Mouse (Mus musculus): ENCODE measurements around the gene Trp53. TPM values are rescaled to one million over a fixed set of nuclear protein-coding genes. Genes with fewer than 3 reads are reported as not detected.

Trp53 gene
- total and polyA plus RNA-seq, 3 experiments: 76.4 to 212 TPM; not detected in 1

DNA sequence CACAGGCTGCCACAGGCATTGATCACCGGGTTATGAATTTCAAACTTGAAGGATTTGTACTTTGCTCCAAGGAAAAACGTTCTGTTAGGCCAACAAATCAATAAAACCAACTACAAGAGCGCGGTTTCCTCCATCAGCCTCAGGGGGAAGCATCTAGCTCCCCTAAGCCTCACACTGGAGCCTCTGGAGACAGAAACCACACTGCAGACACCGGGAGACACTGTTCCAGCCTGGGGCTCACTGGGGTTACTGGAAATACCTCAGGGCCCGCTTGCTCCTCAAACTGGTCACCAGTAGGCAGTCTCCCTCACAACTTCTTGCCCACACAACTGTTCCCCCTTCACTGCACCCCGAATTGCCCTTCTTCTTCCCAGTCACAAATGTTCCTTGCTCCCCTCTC lies 34.2 kb upstream of the Trp53 start:
- Histone ChIP-seq H3K27ac (ENCODE audit: control insufficient read depth, low read depth, low read length) (no peak overlapping the region), H3K4me1 (ENCODE audit: control insufficient read depth in 1 of 2, insufficient read depth in 2 of 2, low read length in 2 of 2) (no peaks in the 10 kb centered on the region), H3K9me3 (replicated peaks; ENCODE audit: insufficient read depth, low read length) (no peaks in the 10 kb centered on the region), H3K79me2 (ENCODE audit: control insufficient read depth, insufficient read depth, low read length, poor library complexity) (no peaks in the 10 kb centered on the region), H3K27me3 (ENCODE audit: control insufficient read depth in 1 of 2, insufficient read depth in 2 of 2, low read length in 2 of 2) (peaks cover 16% of the 10 kb centered on the region in 2 experiments), H3K9ac (ENCODE audit: control insufficient read depth, low read depth, low read length, poor library complexity, severe bottlenecking) (no peak overlapping the region), H3K36me3 (ENCODE audit: control insufficient read depth in 1 of 2, insufficient read depth in 2 of 2, low read length in 2 of 2) (no peaks in the 10 kb centered on the region), H3K4me3 (ENCODE audit: control insufficient read depth in 1 of 2, insufficient read depth in 1 of 2, low read depth in 2 of 2, low read length in 2 of 2) (no peak overlapping the region)
- TF ChIP-seq RCOR1 (IDR thresholded peaks at IDR 0.05; ENCODE audit: low read depth, low read length): no peak
- no peak for TF ChIP-seq ZNF384 (IDR thresholded peaks at IDR 0.05; ENCODE audit: low read depth, low read length)
- TF ChIP-seq USF1 (IDR thresholded peaks at IDR 0.05; ENCODE audit: low read depth, low read length): no peak
- TF ChIP-seq HCFC1 (IDR thresholded peaks at IDR 0.05; ENCODE audit: low read depth, low read length): no peak
- peak; percentile 27 for DNase-seq (ENCODE audit: low read depth, low spot score)

- Histone ChIP-seq H3K27me3 (ENCODE audit: control insufficient read depth in 1 of 2, insufficient read depth in 2 of 2, low read length in 2 of 2) (peaks cover 11 to 16% of the 10 kb centered on the region in 2 experiments), H3K4me1 (ENCODE audit: control insufficient read depth in 1 of 2, insufficient read depth in 2 of 2, low read length in 2 of 2) (no peaks in the 10 kb centered on the region), H3K79me2 (ENCODE audit: control insufficient read depth, insufficient read depth, low read length, poor library complexity) (no peaks in the 10 kb centered on the region), H3K9me3 (replicated peaks; ENCODE audit: insufficient read depth, low read length) (no peaks in the 10 kb centered on the region), H3K9ac (ENCODE audit: control insufficient read depth, low read depth, low read length, poor library complexity, severe bottlenecking) (no peak overlapping the region), H3K36me3 (ENCODE audit: control insufficient read depth in 1 of 2, insufficient read depth in 2 of 2, low read length in 2 of 2) (no peaks in the 10 kb centered on the region), H3K4me3 (ENCODE audit: control insufficient read depth in 1 of 2, insufficient read depth in 1 of 2, low read depth in 2 of 2, low read length in 2 of 2) (no peak overlapping the region; a peak in 1 of 4 replicates), H3K27ac (ENCODE audit: control insufficient read depth, low read depth, low read length) (no peak overlapping the region)
- peak; percentile 57 for DNase-seq (ENCODE audit: low read depth, low spot score)
- TF ChIP-seq RCOR1 (IDR thresholded peaks at IDR 0.05; ENCODE audit: low read depth, low read length) (no peak), NELFE (IDR thresholded peaks at IDR 0.05; ENCODE audit: low read depth, low read length) (no peak), MAFK (IDR thresholded peaks at IDR 0.05; ENCODE audit: borderline replicate concordance, low read depth, low read length) (no peak), POLR2AphosphoS5 (IDR thresholded peaks at IDR 0.05; ENCODE audit: borderline replicate concordance, low read depth, low read length) (no peak), E2F4 (IDR thresholded peaks at IDR 0.05; ENCODE audit: borderline replicate concordance, low read depth, low read length) (no peak), ZKSCAN1 (IDR thresholded peaks at IDR 0.05; ENCODE audit: low read depth, low read length) (no peak), ZMIZ1 (IDR thresholded peaks at IDR 0.05; ENCODE audit: low read depth, low read length) (no peak), GABPA (IDR thresholded peaks at IDR 0.05; ENCODE audit: low read depth, low read length) (no peak), CHD2 (IDR thresholded peaks at IDR 0.05; ENCODE audit: low read length) (no peak), TCF12 (IDR thresholded peaks at IDR 0.05; ENCODE audit: low read depth, low read length) (no peak; the same call in 1 of the 2 replicates), ZNF384 (IDR thresholded peaks at IDR 0.05; ENCODE audit: low read depth, low read length) (0 out of 2 replicates have a peak, but pooled peaks have one; percentile 19), CHD1 (IDR thresholded peaks at IDR 0.05; ENCODE audit: low read depth, low read length) (no peak), HCFC1 (IDR thresholded peaks at IDR 0.05; ENCODE audit: low read depth, low read length) (no peak), CTCF (IDR thresholded peaks at IDR 0.05 in 2 of 3, conservative IDR thresholded peaks at IDR 0.05 in 1 of 3; ENCODE audit: control insufficient read depth in 1 of 3, insufficient read depth in 1 of 3, low read depth in 2 of 3, low read length in 3 of 3, poor library complexity in 1 of 3, severe bottlenecking in 1 of 3) (peak; percentile 50 to 93 (median 78); a peak in 5 of 6 replicates), GATA1 (IDR thresholded peaks at IDR 0.05; ENCODE audit: low read depth, low read length) (no peak), NRF1 (IDR thresholded peaks at IDR 0.05; ENCODE audit: insufficient read depth, low read depth, low read length, poor library complexity, severe bottlenecking) (peak; percentile 37; the same call in 1 of the 2 replicates), SIN3A (IDR thresholded peaks at IDR 0.05; ENCODE audit: low read length) (no peak; the same call in 1 of the 2 replicates), ELF1 (IDR thresholded peaks at IDR 0.05; ENCODE audit: low read depth, low read length) (no peak), ZC3H11A (IDR thresholded peaks at IDR 0.05; ENCODE audit: low read depth, low read length) (peak; percentile 57), TAL1 (IDR thresholded peaks at IDR 0.05; ENCODE audit: low read length) (no peak), USF1 (IDR thresholded peaks at IDR 0.05; ENCODE audit: low read depth, low read length) (no peak), UBTF (IDR thresholded peaks at IDR 0.05; ENCODE audit: borderline replicate concordance, insufficient read depth, low read depth, low read length) (no peak), MAZ (IDR thresholded peaks at IDR 0.05; ENCODE audit: low read depth, low read length) (peak; percentile 62; the same call in 1 of the 2 replicates), KAT2A (conservative IDR thresholded peaks at IDR 0.05; ENCODE audit: low read depth, low read length) (no peak), BHLHE40 (IDR thresholded peaks at IDR 0.05; ENCODE audit: borderline replicate concordance, low read depth, low read length) (no peak), TBP (IDR thresholded peaks at IDR 0.05; ENCODE audit: low read depth, low read length) (no peak), MXI1 (IDR thresholded peaks at IDR 0.05; ENCODE audit: low read depth, low read length) (no peak), SMC3 (IDR thresholded peaks at IDR 0.05; ENCODE audit: low read depth, low read length) (peak; percentile 81), MEF2A (IDR thresholded peaks at IDR 0.05; ENCODE audit: extremely low read depth, insufficient replicate concordance, low read depth, low read length, poor library complexity, severe bottlenecking) (no peak), MAX (IDR thresholded peaks at IDR 0.05; ENCODE audit: low read length) (no peak)
Observed at GRCm38 (mm10) chr11:69546423-69547053, 33.6 kb upstream of the Trp53 start.

Data from MEL (cell line).